Mouse (Mus musculus) forebrain, embryonic 13.5 days (tissue): ENCODE measurements around the gene Sohlh2. TPM values are rescaled to one million over a fixed set of nuclear protein-coding genes. Genes with fewer than 3 reads are reported as not detected.

Experiments used
- ATAC-seq: fragments of 200-750 bp; cut with Nextera tagmentation; 2 replicates; pipeline ENCODE4 v1.8.0; 2017
- H3K27ac ChIP-seq: fragments of 300-500 bp; sonication (generic); 2 replicates; pipeline ENCODE4 v1.5.1; 2015; ENCODE audit warnings: inconsistent platforms, mild to moderate bottlenecking, moderate library complexity
- H3K27me3 ChIP-seq: fragments of 300-500 bp; sonication (generic); 2 replicates; pipeline ENCODE4 v1.6.1; 2015; ENCODE audit warnings: mild to moderate bottlenecking, inconsistent platforms
- H3K36me3 ChIP-seq: fragments of 300-500 bp; sonication (generic); 2 replicates; pipeline ENCODE4 v1.6.1; 2015; ENCODE audit warnings: mild to moderate bottlenecking, inconsistent platforms; ENCODE audit not compliant: poor library complexity, severe bottlenecking
- H3K4me1 ChIP-seq: fragments of 300-500 bp; sonication (generic); 2 replicates; pipeline ENCODE4 v1.6.1; 2015; ENCODE audit warnings: inconsistent platforms
- H3K4me2 ChIP-seq: fragments of 300-500 bp; sonication (generic); 2 replicates; pipeline ENCODE4 v1.6.1; 2015; ENCODE audit warnings: inconsistent platforms, mild to moderate bottlenecking, moderate library complexity
- H3K4me3 ChIP-seq: fragments of 300-500 bp; sonication (generic); 2 replicates; pipeline ENCODE4 v1.5.1; 2015; ENCODE audit warnings: mild to moderate bottlenecking, inconsistent platforms
- H3K9ac ChIP-seq: fragments of 300-500 bp; sonication (generic); 2 replicates; pipeline ENCODE4 v1.6.1; 2015; ENCODE audit warnings: mild to moderate bottlenecking, inconsistent platforms
- H3K9me3 ChIP-seq: fragments of 300-500 bp; sonication (generic); replicated peaks from 2 replicates; pipeline ENCODE4 v1.6.1; 2016; ENCODE audit warnings: inconsistent platforms
- WGBS: fragments of 180-500 bp; shearing (Covaris S2); methylation state at CpG from one replicate; pipeline ENCODE4 v1.1.7; 2015; 5-methylcytosine and 5-hydroxymethylcytosine counted together
- polyA plus RNA-seq: library from polyadenylated mRNA; unstranded; fragments of >200 nt; fragmentation: Nextera tagmentation; extraction: Ambion mirVana; gene quantifications from 2 replicates; pipeline ENCODE4 v1.2.1, GENCODE M21; 2015

Gene Sohlh2
- polyA plus RNA-seq = not detected in 2 replicates

GRCm38 (mm10) chr3:55181766-55182165 lies at the start of gene Sohlh2:
Gene Sohlh2 (plus strand): TSS chr3:55182028.
- WGBS = 96% methylated on average over 22 of the region's 22 CpGs
- Histone ChIP-seq H3K36me3 (no peaks in the 10 kb centered on the region), H3K9ac (no peak within 1 kb of the TSS), H3K4me2 (no peak within 1 kb of the TSS), H3K4me1 (no peaks in the 10 kb centered on the region), H3K27ac (no peak within 1 kb of the TSS), H3K9me3 (no peaks in the 10 kb centered on the region), H3K4me3 (no peak within 1 kb of the TSS), H3K27me3 (no peaks in the 10 kb centered on the region)
- no peak for ATAC-seq

- no peak for ATAC-seq
- Histone ChIP-seq H3K4me1 (no peaks in the 10 kb centered on the region), H3K9me3 (no peaks in the 10 kb centered on the region), H3K9ac (no peak within 1 kb of the TSS), H3K4me3 (no peak within 1 kb of the TSS), H3K36me3 (peaks cover 47% of the 10 kb centered on the region), H3K27me3 (no peaks in the 10 kb centered on the region), H3K27ac (no peak within 1 kb of the TSS), H3K4me2 (no peak within 1 kb of the TSS)
These were observed 44.8 kb upstream of the Sohlh2 start, which contains the start of gene Ccdc169 for GRCm38 (mm10) chr3:55137039-55137438. Gene Ccdc169 (plus strand): TSS chr3:55137339.

GRCm38 (mm10) chr3:55139837-55140236 lies 42.0 kb upstream of the Sohlh2 start:
- no peak overlapping the region for H3K4me2 ChIP-seq
- 85% methylated on average over 12 of the region's 12 CpGs for WGBS
- H3K4me3 ChIP-seq = no peak overlapping the region
- no peaks in the 10 kb centered on the region for H3K9me3 ChIP-seq
- no peaks in the 10 kb centered on the region for H3K4me1 ChIP-seq
- H3K27me3 ChIP-seq = no peaks in the 10 kb centered on the region
- ATAC-seq = no peak
- H3K36me3 ChIP-seq = peaks cover 24% of the 10 kb centered on the region
- no peak overlapping the region for H3K27ac ChIP-seq
- H3K9ac ChIP-seq = no peak overlapping the region

- no peak for ATAC-seq
- H3K4me3 ChIP-seq = no peak overlapping the region
- WGBS = 90% methylated on average over 2 of the region's 2 CpGs
- H3K4me2 ChIP-seq = no peak overlapping the region
- no peak overlapping the region for H3K27ac ChIP-seq
- H3K27me3 ChIP-seq = no peaks in the 10 kb centered on the region
- no peak overlapping the region for H3K9ac ChIP-seq
- no peaks in the 10 kb centered on the region for H3K4me1 ChIP-seq
- H3K9me3 ChIP-seq = no peaks in the 10 kb centered on the region
- H3K36me3 ChIP-seq = peaks cover 11% of the 10 kb centered on the region
These were observed 40.4 kb upstream of the Sohlh2 start for GRCm38 (mm10) chr3:55141401-55141800.

- ATAC-seq = no peak
- H3K36me3 ChIP-seq = no peaks in the 10 kb centered on the region
- no peak overlapping the region for H3K4me2 ChIP-seq
- H3K9ac ChIP-seq = no peak overlapping the region
- no peak overlapping the region for H3K4me3 ChIP-seq
- no peaks in the 10 kb centered on the region for H3K27me3 ChIP-seq
- H3K9me3 ChIP-seq = no peaks in the 10 kb centered on the region
- no peak overlapping the region for H3K27ac ChIP-seq
- WGBS = 65% methylated on average over 3 of the region's 4 CpGs
- peaks cover 7% of the 10 kb centered on the region; the same call in 1 of the 2 replicates for H3K4me1 ChIP-seq
These were observed 36.9 kb upstream of the Sohlh2 start for GRCm38 (mm10) chr3:55144916-55145315.

- no peaks in the 10 kb centered on the region for H3K36me3 ChIP-seq
- no peaks in the 10 kb centered on the region for H3K9me3 ChIP-seq
- no peak overlapping the region for H3K9ac ChIP-seq
- H3K27ac ChIP-seq = no peak overlapping the region
- 78% methylated on average over 6 of the region's 6 CpGs for WGBS
- no peak overlapping the region for H3K4me3 ChIP-seq
- no peaks in the 10 kb centered on the region for H3K27me3 ChIP-seq
- peaks cover 7% of the 10 kb centered on the region; the same call in 1 of the 2 replicates for H3K4me1 ChIP-seq
- no peak overlapping the region for H3K4me2 ChIP-seq
- ATAC-seq = no peak
These were observed 35.4 kb upstream of the Sohlh2 start for GRCm38 (mm10) chr3:55146441-55146840.

- ATAC-seq = no peak
- Histone ChIP-seq H3K4me2 (no peak overlapping the region), H3K27ac (no peak overlapping the region), H3K4me1 (peaks cover 7% of the 10 kb centered on the region; the same call in 1 of the 2 replicates), H3K27me3 (no peaks in the 10 kb centered on the region), H3K36me3 (no peaks in the 10 kb centered on the region), H3K4me3 (no peak overlapping the region), H3K9ac (no peak overlapping the region), H3K9me3 (no peaks in the 10 kb centered on the region)
- WGBS = 87% methylated on average over 2 of the region's 2 CpGs
These were observed 34.7 kb upstream of the Sohlh2 start for GRCm38 (mm10) chr3:55147156-55147555.

- peaks cover 7% of the 10 kb centered on the region; the same call in 1 of the 2 replicates for H3K4me1 ChIP-seq
These were observed 33.7 kb upstream of the Sohlh2 start for GRCm38 (mm10) chr3:55148091-55148490.

GRCm38 (mm10) chr3:55151656-55152433 lies 30.0 kb upstream of the Sohlh2 start:
- WGBS = 44% methylated on average over 7 of the region's 7 CpGs
- H3K4me2 ChIP-seq = no peak overlapping the region

More at GRCm38 (mm10) chr3:55148091-55148490, 33.7 kb upstream of the Sohlh2 start:
- no peak for ATAC-seq
- no peak overlapping the region for H3K4me2 ChIP-seq
- no peaks in the 10 kb centered on the region for H3K27me3 ChIP-seq
- H3K9ac ChIP-seq = no peak overlapping the region
- WGBS = 22% methylated on average over 3 of the region's 3 CpGs
- no peaks in the 10 kb centered on the region for H3K9me3 ChIP-seq
- no peak overlapping the region for H3K4me3 ChIP-seq
- H3K36me3 ChIP-seq = no peaks in the 10 kb centered on the region
- H3K27ac ChIP-seq = no peak overlapping the region

GRCm38 (mm10) chr3:55152673-55153334 lies 29.0 kb upstream of the Sohlh2 start:
- peaks cover 10% of the 10 kb centered on the region for H3K4me1 ChIP-seq

More at GRCm38 (mm10) chr3:55151656-55152433, 30.0 kb upstream of the Sohlh2 start:
- H3K27me3 ChIP-seq = no peaks in the 10 kb centered on the region
- H3K4me1 ChIP-seq = peaks cover 7% of the 10 kb centered on the region; the same call in 1 of the 2 replicates
- ATAC-seq = 0 out of 2 replicates have a peak, but pooled peaks have one; percentile 44
- H3K36me3 ChIP-seq = no peaks in the 10 kb centered on the region
- H3K27ac ChIP-seq = no peak overlapping the region
- H3K9ac ChIP-seq = no peak overlapping the region
- no peaks in the 10 kb centered on the region for H3K9me3 ChIP-seq
- H3K4me3 ChIP-seq = no peak overlapping the region

GRCm38 (mm10) chr3:55154163-55154562 lies 27.7 kb upstream of the Sohlh2 start:
- Histone ChIP-seq H3K9me3 (no peaks in the 10 kb centered on the region), H3K27ac (no peak overlapping the region), H3K9ac (peak overlapping the region; percentile 37; the same call in 1 of the 2 replicates), H3K4me3 (no peak overlapping the region), H3K36me3 (no peaks in the 10 kb centered on the region), H3K4me1 (peaks cover 4% of the 10 kb centered on the region; the same call in 1 of the 2 replicates), H3K4me2 (no peak overlapping the region), H3K27me3 (no peaks in the 10 kb centered on the region)
- 87% methylated on average over 7 of the region's 7 CpGs for WGBS
- no peak for ATAC-seq

More at GRCm38 (mm10) chr3:55152673-55153334, 29.0 kb upstream of the Sohlh2 start:
- 68% methylated on average over 6 of the region's 6 CpGs for WGBS
- Histone ChIP-seq H3K27ac (no peak overlapping the region), H3K9ac (no peak overlapping the region), H3K9me3 (no peaks in the 10 kb centered on the region), H3K27me3 (no peaks in the 10 kb centered on the region), H3K36me3 (no peaks in the 10 kb centered on the region), H3K4me3 (no peak overlapping the region), H3K4me2 (no peak overlapping the region)
- peak; percentile 60 for ATAC-seq

GRCm38 (mm10) chr3:55157413-55157812 lies 24.4 kb upstream of the Sohlh2 start:
- no peaks in the 10 kb centered on the region for H3K9me3 ChIP-seq
- 55% methylated on average over 5 of the region's 5 CpGs for WGBS
- peak; percentile 48 for ATAC-seq
- no peak overlapping the region for H3K4me3 ChIP-seq
- no peak overlapping the region for H3K4me2 ChIP-seq
- H3K36me3 ChIP-seq = no peaks in the 10 kb centered on the region
- H3K27ac ChIP-seq = no peak overlapping the region
- peaks cover 4% of the 10 kb centered on the region; the same call in 1 of the 2 replicates for H3K4me1 ChIP-seq
- H3K9ac ChIP-seq = no peak overlapping the region
- no peaks in the 10 kb centered on the region for H3K27me3 ChIP-seq
